Mouse (Mus musculus) limb, embryonic 15.5 days (tissue): Measurements from ENCODE around the gene Galnt13. TPM values are rescaled to one million over a fixed set of nuclear protein-coding genes. Genes with fewer than 3 reads are reported as not detected.
"Not testable (repeated sequence)": the region's sequence is repeated elsewhere in the genome, so short reads cannot be mapped to it uniquely, and the experiment has no call there.

Experiments
- ATAC-seq: fragments of 200-750 bp; cut with Nextera tagmentation; 2 replicates; pipeline ENCODE4 v1.8.0; 2017; ENCODE audit warnings: low read depth, moderate TSS enrichment; ENCODE audit not compliant: insufficient number of reproducible peaks, low FRiP score, low TSS enrichment
- H3K27ac ChIP-seq: fragments of 300-500 bp; sonication (generic); 2 replicates; pipeline ENCODE4 v1.5.1; 2015; ENCODE audit warnings: moderate library complexity, mild to moderate bottlenecking, inconsistent platforms
- H3K27me3 ChIP-seq: fragments of 300-500 bp; sonication (generic); 2 replicates; pipeline ENCODE4 v1.6.1; 2015; ENCODE audit warnings: inconsistent platforms
- H3K36me3 ChIP-seq: fragments of 300-500 bp; sonication (generic); 2 replicates; pipeline ENCODE4 v1.6.1; 2015; ENCODE audit warnings: inconsistent platforms
- H3K4me1 ChIP-seq: fragments of 300-500 bp; sonication (generic); 2 replicates; pipeline ENCODE4 v1.6.1; 2015; ENCODE audit warnings: inconsistent platforms
- H3K4me2 ChIP-seq: fragments of 300-500 bp; sonication (generic); 2 replicates; pipeline ENCODE4 v1.6.1; 2015; ENCODE audit warnings: mild to moderate bottlenecking, inconsistent platforms
- H3K4me3 ChIP-seq: fragments of 300-500 bp; sonication (generic); 2 replicates; pipeline ENCODE4 v1.5.1; 2015; ENCODE audit warnings: mild to moderate bottlenecking, inconsistent platforms
- H3K9ac ChIP-seq: fragments of 300-500 bp; sonication (generic); 2 replicates; pipeline ENCODE4 v1.6.1; 2015; ENCODE audit warnings: inconsistent platforms
- H3K9me3 ChIP-seq: fragments of 300-500 bp; sonication (generic); 2 replicates; pipeline ENCODE4 v1.6.1; 2016; ENCODE audit warnings: inconsistent platforms
- WGBS: fragments of 180-500 bp; shearing (Covaris S2); methylation state at CpG from one replicate; pipeline ENCODE4 v1.1.7; 2015; 5-methylcytosine and 5-hydroxymethylcytosine counted together
- polyA plus RNA-seq: library from polyadenylated mRNA; unstranded; fragments of >200 nt; fragmentation: Nextera tagmentation; extraction: Ambion mirVana; gene quantifications from 2 replicates; pipeline ENCODE4 v1.2.1, GENCODE M21; 2015

Galnt13 gene
- polyA plus RNA-seq, 1 experiment from 2014 or later: 1.4 TPM

DNA sequence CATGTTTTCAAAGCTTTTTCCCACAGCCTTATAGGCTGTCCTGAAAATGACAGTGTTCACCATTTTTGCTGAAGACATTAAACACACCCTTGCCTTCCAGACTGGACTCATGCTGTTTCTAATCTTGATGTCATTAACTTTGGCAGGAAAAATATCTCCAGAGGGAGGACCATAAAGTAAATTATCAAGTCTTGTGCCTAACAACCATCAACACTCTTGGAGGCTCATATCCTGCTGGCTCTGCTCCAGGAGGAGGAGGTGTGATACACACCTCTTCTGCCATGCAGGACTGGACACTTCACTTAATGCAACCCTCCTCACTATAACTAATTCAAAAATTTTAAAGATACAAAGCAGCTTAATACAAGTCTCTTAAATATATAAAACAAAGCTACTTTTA is 502.0 kb downstream of the Galnt13 start:
- H3K4me2 ChIP-seq: no peak overlapping the region
- H3K36me3 ChIP-seq: no peaks in the 10 kb centered on the region
- no peak for ATAC-seq
- no peak overlapping the region for H3K27ac ChIP-seq
- no peak overlapping the region for H3K4me3 ChIP-seq
- H3K9me3 ChIP-seq: no peaks in the 10 kb centered on the region
- no peaks in the 10 kb centered on the region for H3K4me1 ChIP-seq
- H3K27me3 ChIP-seq: no peaks in the 10 kb centered on the region
- no peak overlapping the region for H3K9ac ChIP-seq

- no peak overlapping the region for H3K9ac ChIP-seq
- H3K9me3 ChIP-seq: no peaks in the 10 kb centered on the region
- H3K4me2 ChIP-seq: no peak overlapping the region
- no peaks in the 10 kb centered on the region for H3K27me3 ChIP-seq
- H3K27ac ChIP-seq: no peak overlapping the region
- no peak for ATAC-seq
- 94% methylated on average over 1 of the region's 1 CpGs for WGBS
- no peaks in the 10 kb centered on the region for H3K36me3 ChIP-seq
- H3K4me1 ChIP-seq: no peaks in the 10 kb centered on the region
- H3K4me3 ChIP-seq: no peak overlapping the region
These were observed 507.3 kb downstream of the Galnt13 start for GRCm38 (mm10) chr2:54943386-54943785.

DNA sequence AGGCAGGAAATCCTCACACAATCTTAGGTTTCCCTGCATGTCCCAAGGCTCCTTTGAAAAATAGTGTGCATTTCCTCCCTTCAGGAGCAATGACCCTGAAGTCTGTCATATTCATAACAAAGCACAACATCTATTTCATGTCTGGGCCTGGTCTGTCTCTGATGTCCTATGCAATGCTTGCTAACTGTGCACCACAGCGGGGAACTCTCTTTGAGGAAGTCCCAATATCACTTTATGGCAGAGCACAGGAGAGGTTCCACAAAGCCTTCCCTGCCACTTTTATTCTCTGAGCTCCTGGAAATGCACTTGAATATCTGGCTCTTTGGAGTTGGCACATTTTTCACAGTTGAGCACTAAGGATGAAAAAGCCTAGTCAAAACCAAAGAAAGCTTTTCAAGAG is 547.7 kb downstream of the Galnt13 start:
- no peak for ATAC-seq
- 69% methylated on average over 1 of the region's 1 CpGs for WGBS
- Histone ChIP-seq H3K27ac (no peak overlapping the region), H3K9ac (no peak overlapping the region), H3K4me2 (no peak overlapping the region), H3K27me3 (no peaks in the 10 kb centered on the region), H3K9me3 (no peaks in the 10 kb centered on the region), H3K4me1 (no peaks in the 10 kb centered on the region), H3K36me3 (no peaks in the 10 kb centered on the region), H3K4me3 (no peak overlapping the region)

DNA sequence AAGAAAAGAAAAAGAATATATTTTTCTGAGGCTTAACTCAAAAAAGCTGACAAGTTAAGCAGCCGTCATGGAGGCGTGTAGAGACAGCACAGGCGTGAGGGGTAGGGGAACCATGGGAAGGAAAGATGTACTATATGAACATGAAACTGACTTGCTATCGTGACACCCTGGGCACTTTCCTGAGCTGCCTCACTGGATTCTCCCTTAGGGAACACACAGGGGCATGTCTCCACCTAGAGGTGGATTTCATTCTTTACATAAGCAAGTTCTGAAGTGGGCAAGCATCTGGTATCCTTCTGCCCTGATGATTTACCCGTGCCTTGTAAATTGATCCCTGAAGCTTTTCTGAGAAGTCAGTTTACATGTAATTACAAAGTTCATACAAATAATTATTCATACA is 586.4 kb downstream of the Galnt13 start:
- no CpG with 5 or more reads among the region's 5 CpGs for WGBS

GRCm38 (mm10) chr2:55034610-55035009 is 598.5 kb downstream of the Galnt13 start:
- no peaks in the 10 kb centered on the region for H3K4me1 ChIP-seq
- no peaks in the 10 kb centered on the region for H3K9me3 ChIP-seq
- H3K4me3 ChIP-seq: no peak overlapping the region
- no peak for ATAC-seq
- no peak overlapping the region for H3K4me2 ChIP-seq
- no peak overlapping the region for H3K9ac ChIP-seq
- H3K27ac ChIP-seq: no peak overlapping the region
- H3K36me3 ChIP-seq: no peaks in the 10 kb centered on the region
- H3K27me3 ChIP-seq: no peaks in the 10 kb centered on the region
- 55% methylated on average over 3 of the region's 3 CpGs for WGBS

More for the DNA sequence above, 586.4 kb downstream of the Galnt13 start:
- H3K9me3 ChIP-seq, H3K4me1 ChIP-seq, H3K4me2 ChIP-seq, H3K4me3 ChIP-seq, ATAC-seq, H3K27me3 ChIP-seq, H3K36me3 ChIP-seq, H3K9ac ChIP-seq, H3K27ac ChIP-seq: not testable (repeated sequence)

- Histone ChIP-seq H3K4me3 (no peak overlapping the region), H3K36me3 (no peaks in the 10 kb centered on the region), H3K27ac (no peak overlapping the region), H3K9ac (no peak overlapping the region), H3K4me2 (no peak overlapping the region), H3K4me1 (no peaks in the 10 kb centered on the region), H3K27me3 (no peaks in the 10 kb centered on the region), H3K9me3 (no peaks in the 10 kb centered on the region)
- WGBS: 62% methylated on average over 7 of the region's 7 CpGs
- ATAC-seq: no peak
These were observed 629.6 kb downstream of the Galnt13 start for GRCm38 (mm10) chr2:55065469-55066315.

- H3K36me3 ChIP-seq: no peaks in the 10 kb centered on the region
- H3K4me2 ChIP-seq: no peak overlapping the region
- H3K9me3 ChIP-seq: no peaks in the 10 kb centered on the region
- 95% methylated on average over 2 of the region's 2 CpGs for WGBS
- no peaks in the 10 kb centered on the region for H3K4me1 ChIP-seq
- no peak for ATAC-seq
- no peak overlapping the region for H3K4me3 ChIP-seq
- H3K9ac ChIP-seq: no peak overlapping the region
- no peak overlapping the region for H3K27ac ChIP-seq
- H3K27me3 ChIP-seq: no peaks in the 10 kb centered on the region
These were observed 649.5 kb downstream of the Galnt13 start for GRCm38 (mm10) chr2:55085580-55085979.

- no peaks in the 10 kb centered on the region for H3K27me3 ChIP-seq
These were observed 651.9 kb downstream of the Galnt13 start for GRCm38 (mm10) chr2:55088034-55088433.

GRCm38 (mm10) chr2:55090332-55090731 is 654.2 kb downstream of the Galnt13 start:
- Histone ChIP-seq H3K27me3 (no peaks in the 10 kb centered on the region), H3K9me3 (no peaks in the 10 kb centered on the region)

More at GRCm38 (mm10) chr2:55088034-55088433, 651.9 kb downstream of the Galnt13 start:
- no peak overlapping the region for H3K9ac ChIP-seq
- H3K36me3 ChIP-seq: no peaks in the 10 kb centered on the region
- H3K4me3 ChIP-seq: no peak overlapping the region
- no peaks in the 10 kb centered on the region for H3K9me3 ChIP-seq
- H3K4me1 ChIP-seq: no peaks in the 10 kb centered on the region
- no peak for ATAC-seq
- H3K27ac ChIP-seq: no peak overlapping the region
- H3K4me2 ChIP-seq: no peak overlapping the region
- WGBS: 93% methylated on average over 1 of the region's 1 CpGs

GRCm38 (mm10) chr2:55091495-55091894 is 655.4 kb downstream of the Galnt13 start:
- Histone ChIP-seq H3K27me3 (no peaks in the 10 kb centered on the region), H3K9me3 (no peaks in the 10 kb centered on the region), H3K4me1 (no peaks in the 10 kb centered on the region), H3K36me3 (no peaks in the 10 kb centered on the region), H3K27ac (no peak overlapping the region), H3K4me2 (no peak overlapping the region), H3K4me3 (no peak overlapping the region), H3K9ac (no peak overlapping the region)
- ATAC-seq: no peak
- WGBS: 77% methylated on average over 4 of the region's 4 CpGs

More at GRCm38 (mm10) chr2:55090332-55090731, 654.2 kb downstream of the Galnt13 start:
- Histone ChIP-seq H3K36me3 (no peaks in the 10 kb centered on the region), H3K9ac (no peak overlapping the region), H3K27ac (no peak overlapping the region), H3K4me2 (no peak overlapping the region), H3K4me3 (no peak overlapping the region), H3K4me1 (no peaks in the 10 kb centered on the region)
- 21% methylated on average over 3 of the region's 3 CpGs for WGBS
- ATAC-seq: no peak

GRCm38 (mm10) chr2:55099100-55099499 is 663.0 kb downstream of the Galnt13 start:
- Histone ChIP-seq H3K36me3 (no peaks in the 10 kb centered on the region), H3K9ac (no peak overlapping the region), H3K4me1 (no peaks in the 10 kb centered on the region), H3K27me3 (no peaks in the 10 kb centered on the region), H3K27ac (no peak overlapping the region), H3K4me3 (no peak overlapping the region), H3K4me2 (no peak overlapping the region), H3K9me3 (no peaks in the 10 kb centered on the region)
- ATAC-seq: no peak
- WGBS: 83% methylated on average over 1 of the region's 1 CpGs

DNA sequence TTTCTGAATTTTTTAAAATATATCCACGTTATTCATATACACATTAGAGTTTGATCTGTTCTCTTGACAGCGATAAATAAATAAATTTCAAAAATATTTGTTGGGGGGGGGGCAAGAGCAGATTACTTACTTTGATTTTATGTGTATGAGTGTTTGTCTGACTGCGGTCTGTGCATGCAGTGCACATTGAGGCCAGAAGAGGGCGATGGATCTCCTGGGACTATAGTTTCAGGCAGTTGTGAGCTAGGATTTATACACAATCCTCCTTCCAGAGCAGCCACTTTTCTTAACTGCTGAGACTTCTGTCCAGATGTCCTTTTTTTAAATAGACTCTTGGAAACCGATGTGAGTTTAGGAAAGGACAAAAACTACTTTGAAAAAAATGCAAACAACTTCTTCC is 665.2 kb downstream of the Galnt13 start:
- H3K27ac ChIP-seq: no peak overlapping the region
- no peak overlapping the region for H3K4me2 ChIP-seq
- H3K36me3 ChIP-seq: no peaks in the 10 kb centered on the region
- H3K4me1 ChIP-seq: no peaks in the 10 kb centered on the region
- ATAC-seq: no peak
- WGBS: 62% methylated on average over 5 of the region's 5 CpGs
- H3K9me3 ChIP-seq: no peaks in the 10 kb centered on the region
- H3K9ac ChIP-seq: no peak overlapping the region
- no peaks in the 10 kb centered on the region for H3K27me3 ChIP-seq
- H3K4me3 ChIP-seq: no peak overlapping the region
